Comparison of ENCODE assay signal across 36 mouse cellular contexts in the genomic region with DNA sequence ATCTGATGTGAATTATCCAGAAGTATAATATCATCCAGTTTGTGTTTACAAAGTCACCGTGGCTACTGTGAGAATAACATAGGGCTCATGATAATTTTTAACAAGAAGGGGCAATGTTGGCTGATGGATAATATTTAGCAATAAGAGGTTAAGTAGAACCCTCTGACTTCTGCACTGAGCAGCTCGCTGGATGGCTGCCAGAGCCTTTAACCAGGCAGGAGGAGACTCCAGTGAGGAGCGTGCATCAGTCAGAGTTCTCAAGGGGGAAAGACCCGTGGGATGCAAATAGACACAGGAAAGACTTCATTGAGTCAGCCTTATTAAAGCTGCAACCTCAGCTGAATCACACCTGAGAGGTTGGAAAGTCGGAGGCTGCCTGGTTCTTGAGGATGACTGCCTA. TPM values are rescaled to one million over a fixed set of nuclear protein-coding genes. Genes with fewer than 3 reads are reported as not detected.
DNase-seq lines count a peak whose midpoint lies in the region; ATAC-seq lines count a peak whose summit lies in the region.
"Had no signal": no experiment of that assay in that cellular context is flagged by ENCODE, and none has a peak within 500 bp of the region (broad histone marks: within the 10 kb centered on the region; RNA-seq: fewer than 3 reads in every experiment).

No protein-coding gene starts in this region.

- no peak overlapping the region for H3K27ac ChIP-seq in kidney, embryonic 14.5 days (ENCODE audit: low read depth, low read length)
- H3K27ac ChIP-seq in midbrain, embryonic 11.5 days (ENCODE audit: low read depth, low read length): no peak overlapping the region
- H3K27ac ChIP-seq in midbrain, embryonic 13.5 days: no peak overlapping the region
- H3K27ac ChIP-seq: hindbrain, embryonic 14.5 days; limb, embryonic 13.5 days had no signal

- WGBS in kidney, embryonic 14.5 days: 74% methylated on average over 5 of the region's 5 CpGs
- 86% methylated on average over 5 of the region's 5 CpGs for WGBS in midbrain, embryonic 11.5 days
- 80% methylated on average over 5 of the region's 5 CpGs for WGBS in midbrain, embryonic 13.5 days

- no peak overlapping the region for H3K4me2 ChIP-seq in kidney, embryonic 14.5 days (replicated peaks; ENCODE audit: low read depth, low read length)
- no peak overlapping the region for H3K4me2 ChIP-seq in midbrain, embryonic 11.5 days
- no peak overlapping the region for H3K4me2 ChIP-seq in midbrain, embryonic 13.5 days (replicated peaks)
- H3K4me2 ChIP-seq: heart, embryonic 12.5 days; hindbrain, embryonic 14.5 days; limb, embryonic 13.5 days; liver, embryonic 11.5 days had no signal

- no peaks in the 10 kb centered on the region for H3K9me3 ChIP-seq in kidney, embryonic 14.5 days (ENCODE audit: control insufficient read depth, low read length)
- H3K9me3 ChIP-seq in midbrain, embryonic 11.5 days (ENCODE audit: control insufficient read depth, low read length): no peaks in the 10 kb centered on the region
- H3K9me3 ChIP-seq in midbrain, embryonic 13.5 days: no peaks in the 10 kb centered on the region
- H3K9me3 ChIP-seq: limb, embryonic 13.5 days; megakaryocyte, embryonic 14.5 days had no signal

- H3K27me3 ChIP-seq in kidney, embryonic 14.5 days (ENCODE audit: control insufficient read depth, insufficient read depth, low read length): no peaks in the 10 kb centered on the region
- H3K27me3 ChIP-seq in midbrain, embryonic 11.5 days (ENCODE audit: control insufficient read depth, insufficient read depth, low read length): no peaks in the 10 kb centered on the region
- no peaks in the 10 kb centered on the region for H3K27me3 ChIP-seq in midbrain, embryonic 13.5 days
- H3K27me3 ChIP-seq: CH12.LX; heart, embryonic 12.5 days; limb, embryonic 13.5 days; megakaryocyte, embryonic 14.5 days had no signal

- H3K36me3 ChIP-seq in kidney, embryonic 14.5 days (ENCODE audit: control insufficient read depth, insufficient read depth, low read length): no peaks in the 10 kb centered on the region
- no peaks in the 10 kb centered on the region for H3K36me3 ChIP-seq in midbrain, embryonic 11.5 days (ENCODE audit: control insufficient read depth, insufficient read depth, low read length)
- no peaks in the 10 kb centered on the region for H3K36me3 ChIP-seq in midbrain, embryonic 13.5 days
- H3K36me3 ChIP-seq: heart, embryonic 12.5 days; limb, embryonic 13.5 days had no signal

- DNase-seq in adrenal gland, postnatal 10 days: peak; percentile 2
- DNase-seq in adrenal gland, postnatal 4 days (ENCODE audit: low spot score in 2 of 2): no peak
- peak; percentile 41 for DNase-seq in kidney, adult 18-20 months
- peak; percentile 4 for DNase-seq in midbrain, embryonic 11.5 days (ENCODE audit: low spot score, missing footprints)
- DNase-seq in kidney, postnatal 4 days: peak; percentile 26 to 33
- DNase-seq in c-Kit-positive CD71-positive TER-119-positive erythroid progenitor cells, embryonic 14.5 days (ENCODE audit: low spot score): no peak
- DNase-seq: adrenal gland, adult 2 months; cerebellum, adult 11-12 months; cerebellum, adult 9-11 months; gastrocnemius, postnatal 36 days; heart, adult 18-20 months; heart, postnatal 4 days; layer of hippocampus, postnatal 36 days; lung, postnatal 4 days; midbrain, embryonic 14.5 days; right cerebral cortex, postnatal 25 days; thymus, postnatal 25 days had no signal

- H3K4me3 ChIP-seq in kidney, embryonic 14.5 days (ENCODE audit: low read length): no peak overlapping the region
- H3K4me3 ChIP-seq in midbrain, embryonic 11.5 days (ENCODE audit: low read depth, low read length): no peak overlapping the region
- H3K4me3 ChIP-seq in midbrain, embryonic 13.5 days (replicated peaks): no peak overlapping the region
- H3K4me3 ChIP-seq: heart, embryonic 12.5 days; limb, embryonic 13.5 days; megakaryocyte, embryonic 14.5 days had no signal

- no peak overlapping the region for H3K9ac ChIP-seq in kidney, embryonic 14.5 days (ENCODE audit: low read depth, low read length)
- no peak overlapping the region for H3K9ac ChIP-seq in midbrain, embryonic 11.5 days (ENCODE audit: low read length)
- H3K9ac ChIP-seq in midbrain, embryonic 13.5 days (replicated peaks): no peak overlapping the region
- H3K9ac ChIP-seq: heart, embryonic 12.5 days; hindbrain, embryonic 14.5 days; limb, embryonic 13.5 days had no signal

- ATAC-seq in kidney, embryonic 14.5 days (ENCODE audit: low FRiP score, low TSS enrichment): no peak
- no peak for ATAC-seq in midbrain, embryonic 11.5 days (ENCODE audit: low FRiP score)
- no peak for ATAC-seq in midbrain, embryonic 13.5 days
- ATAC-seq: activated CD4-positive, CD25-positive, alpha-beta regulatory T cell, adult 4 months; forebrain, embryonic 14.5 days; lung, postnatal 0 days had no signal

- H3K4me1 ChIP-seq in kidney, embryonic 14.5 days (ENCODE audit: control insufficient read depth, insufficient read depth, low read length): no peaks in the 10 kb centered on the region
- H3K4me1 ChIP-seq in midbrain, embryonic 11.5 days (ENCODE audit: control insufficient read depth, insufficient read depth, low read length): no peaks in the 10 kb centered on the region
- no peaks in the 10 kb centered on the region for H3K4me1 ChIP-seq in midbrain, embryonic 13.5 days (replicated peaks)
- H3K4me1 ChIP-seq: heart, embryonic 12.5 days; limb, embryonic 13.5 days; megakaryocyte, embryonic 14.5 days had no signal

RNA-seq across cellular contexts. Expression of a gene that starts 6.4 kb away (rescaled TPM):
- total RNA-seq in adrenal gland, postnatal 10 days (2021): not detected
- total RNA-seq in adrenal gland, postnatal 4 days (2021): not detected
- not detected in 2 replicates for polyA plus RNA-seq in kidney, embryonic 14.5 days (2014; fragmentation: Nextera tagmentation; extraction: Ambion mirVana)
- not detected in 2 replicates for polyA plus RNA-seq in midbrain, embryonic 11.5 days (2014; fragmentation: Nextera tagmentation; extraction: Ambion mirVana)
- not detected in 2 replicates for polyA plus RNA-seq in midbrain, embryonic 13.5 days (2015; fragmentation: Nextera tagmentation; extraction: Ambion mirVana)
- total RNA-seq: adrenal gland, adult 2 months; CH12.LX; ES-E14; gastrocnemius, postnatal 36 days; heart, adult 18-20 months; heart, postnatal 4 days; layer of hippocampus, postnatal 36 days; left cerebral cortex, postnatal 14 days; neutrophil, adult 5-6 weeks had no signal
- polyA plus RNA-seq: activated CD4-positive, CD25-positive, alpha-beta regulatory T cell, adult 4 months; adrenal gland, adult 2 months; C2C12; cortical plate, adult 2 months; embryonic facial prominence, embryonic 11.5 days; forebrain, embryonic 14.5 days; heart, embryonic 12.5 days; hindbrain, embryonic 14.5 days; large intestine, adult 2 months; limb, embryonic 13.5 days; liver, embryonic 11.5 days; midbrain, embryonic 14.5 days; neural tube, embryonic 11.5 days had no signal

RNA-seq across cellular contexts. Expression of a gene that starts 17.4 kb away (rescaled TPM):
- total RNA-seq in adrenal gland, postnatal 10 days (2021): 1 to 10 TPM; 2.3 to 2.6 TPM
- total RNA-seq in adrenal gland, postnatal 4 days (2021): 1 to 10 TPM; 1.6 to 9.7 TPM
- not detected in 2 replicates for polyA plus RNA-seq in kidney, embryonic 14.5 days (2014; fragmentation: Nextera tagmentation; extraction: Ambion mirVana)
- not detected in 2 replicates for polyA plus RNA-seq in midbrain, embryonic 11.5 days (2014; fragmentation: Nextera tagmentation; extraction: Ambion mirVana)
- polyA plus RNA-seq in midbrain, embryonic 13.5 days (2015; fragmentation: Nextera tagmentation; extraction: Ambion mirVana): 1.4 TPM in 1 of 2 replicates, not detected in the other
- total RNA-seq: ES-E14; gastrocnemius, postnatal 36 days; heart, adult 18-20 months; layer of hippocampus, postnatal 36 days; left cerebral cortex, postnatal 14 days; neutrophil, adult 5-6 weeks had no signal
- polyA plus RNA-seq: activated CD4-positive, CD25-positive, alpha-beta regulatory T cell, adult 4 months; adrenal gland, adult 2 months; cortical plate, adult 2 months; embryonic facial prominence, embryonic 11.5 days; forebrain, embryonic 14.5 days; heart, embryonic 12.5 days; hindbrain, embryonic 14.5 days; midbrain, embryonic 14.5 days; neural tube, embryonic 11.5 days had no signal

RNA-seq across cellular contexts. Expression of a gene that starts 19.8 kb away (rescaled TPM):
- total RNA-seq in adrenal gland, postnatal 10 days (2021): 10 to 100 TPM in 1 of 2 experiments, 1 to 10 TPM in 1; 10.0 to 12.4 TPM
- total RNA-seq in adrenal gland, postnatal 4 days (2021): 10 to 100 TPM; 18.3 to 52.8 TPM
- polyA plus RNA-seq in kidney, embryonic 14.5 days (2014; fragmentation: Nextera tagmentation; extraction: Ambion mirVana): not detected in 2 replicates
- polyA plus RNA-seq in midbrain, embryonic 11.5 days (2014; fragmentation: Nextera tagmentation; extraction: Ambion mirVana): 0.78 TPM in 1 of 2 replicates, not detected in the other
- polyA plus RNA-seq in midbrain, embryonic 13.5 days (2015; fragmentation: Nextera tagmentation; extraction: Ambion mirVana): 1.1 TPM in 1 of 2 replicates, not detected in the other
- total RNA-seq: adrenal gland, adult 2 months; CH12.LX; ES-E14; gastrocnemius, postnatal 36 days; heart, adult 18-20 months; layer of hippocampus, postnatal 36 days; left cerebral cortex, postnatal 14 days had no signal
- polyA plus RNA-seq: activated CD4-positive, CD25-positive, alpha-beta regulatory T cell, adult 4 months; adrenal gland, adult 2 months; C2C12; cortical plate, adult 2 months; forebrain, embryonic 14.5 days; large intestine, adult 2 months; midbrain, embryonic 14.5 days; neural tube, embryonic 11.5 days had no signal

RNA-seq across cellular contexts. Expression of a gene that starts 47.2 kb away (rescaled TPM):
- total RNA-seq in adrenal gland, postnatal 10 days (2021): 1 to 10 TPM; 7.6 to 9.0 TPM
- 10 to 100 TPM; 14.2 to 44.8 TPM for total RNA-seq in adrenal gland, postnatal 4 days (2021)
- not detected in 2 replicates for polyA plus RNA-seq in kidney, embryonic 14.5 days (2014; fragmentation: Nextera tagmentation; extraction: Ambion mirVana)
- polyA plus RNA-seq in midbrain, embryonic 11.5 days (2014; fragmentation: Nextera tagmentation; extraction: Ambion mirVana): not detected in 2 replicates
- 0.59 TPM in 1 of 2 replicates, not detected in the other for polyA plus RNA-seq in midbrain, embryonic 13.5 days (2015; fragmentation: Nextera tagmentation; extraction: Ambion mirVana)
- total RNA-seq: adrenal gland, adult 2 months; CH12.LX; ES-E14; gastrocnemius, postnatal 36 days; heart, adult 18-20 months; layer of hippocampus, postnatal 36 days; left cerebral cortex, postnatal 14 days had no signal
- polyA plus RNA-seq: activated CD4-positive, CD25-positive, alpha-beta regulatory T cell, adult 4 months; adrenal gland, adult 2 months; C2C12; cortical plate, adult 2 months; embryonic facial prominence, embryonic 11.5 days; forebrain, embryonic 14.5 days; heart, embryonic 12.5 days; hindbrain, embryonic 14.5 days; large intestine, adult 2 months; limb, embryonic 13.5 days; midbrain, embryonic 14.5 days; neural tube, embryonic 11.5 days had no signal

Comparison
In these comparisons a context has a peak if more than half of its experiments do, and no peak if none do; other contexts are left out.
1. DNase-seq: peak in adrenal gland, postnatal 10 days (single experiment), kidney, adult 18-20 months (single experiment), midbrain, embryonic 11.5 days (single experiment) and kidney, postnatal 4 days (2 of 2); none in adrenal gland, postnatal 4 days (0 of 2) and c-Kit-positive CD71-positive TER-119-positive erythroid progenitor cells, embryonic 14.5 days (single experiment).